Mouse (Mus musculus) CH12.LX (cell line): ENCODE results near the gene Pde6d. TPM values are rescaled to one million over a fixed set of nuclear protein-coding genes. Genes with fewer than 3 reads are reported as not detected.

Experiments used
- DNase-seq: peaks from one replicate; pipeline ENCODE4 v3.0.0-alpha.2; 2013; ENCODE audit errors: extremely low read depth
- H3K27ac ChIP-seq: 2 replicates; pipeline ENCODE4 v1.5.1; 2012; ENCODE audit warnings: low read depth, mild to moderate bottlenecking, control low read depth, moderate library complexity; ENCODE audit not compliant: insufficient read depth
- H3K27me3 ChIP-seq: replicated peaks from 2 replicates; pipeline ENCODE3; 2012; ENCODE audit warnings: inconsistent platforms
- H3K36me3 ChIP-seq, 2 experiments: replicated peaks in 1 of 2; 2 replicates each; pipeline versions ENCODE3 to v1.6.1; 2012; ENCODE audit warnings: inconsistent platforms in 1 of 2, low read length in 1 of 2, mild to moderate bottlenecking in 1 of 2, mixed read lengths in 1 of 2, moderate library complexity in 1 of 2; ENCODE audit not compliant: control insufficient read depth in 1 of 2, insufficient read depth in 1 of 2
- H3K4me1 ChIP-seq, 2 experiments: 2 replicates each; pipeline ENCODE4 v1.6.1; 2012; ENCODE audit warnings: inconsistent platforms in 1 of 2, moderate library complexity in 1 of 2; ENCODE audit not compliant: insufficient read depth in 2 of 2, control insufficient read depth in 1 of 2
- H3K4me2 ChIP-seq: 2 replicates; pipeline ENCODE4 v1.6.1; 2012; ENCODE audit warnings: low read depth, mild to moderate bottlenecking, control low read depth; ENCODE audit not compliant: poor library complexity, insufficient read depth, severe bottlenecking
- H3K4me3 ChIP-seq, 3 experiments: fragments of 150-350 bp in 1 of 3; sonication (generic) in 1 of 3; replicated peaks in 1 of 3; 2 replicates each; pipeline versions ENCODE3 to v1.5.1; 2011 to 2012; ENCODE audit warnings: low read depth in 2 of 3, low read length in 2 of 3, mild to moderate bottlenecking in 2 of 3, moderate library complexity in 2 of 3, control low read depth in 1 of 3, improper control_type of control experiment in 1 of 3, inconsistent platforms in 1 of 3, mixed read lengths in 1 of 3; ENCODE audit not compliant: poor library complexity in 1 of 3
- H3K79me2 ChIP-seq: replicated peaks from 2 replicates; pipeline ENCODE4 v1.6.1; 2012; ENCODE audit warnings: mild to moderate bottlenecking, moderate library complexity; ENCODE audit not compliant: control insufficient read depth, poor library complexity, insufficient read depth, severe bottlenecking; ENCODE audit errors: extremely low read depth
- H3K9ac ChIP-seq: 2 replicates; pipeline ENCODE4 v1.6.1; 2012; ENCODE audit warnings: low read depth, mild to moderate bottlenecking, control low read depth, moderate library complexity; ENCODE audit not compliant: insufficient read depth
- H3K9me3 ChIP-seq: replicated peaks from 2 replicates; pipeline ENCODE3; 2012; ENCODE audit warnings: low read length, inconsistent platforms, mixed read lengths
- BHLHE40 ChIP-seq: IDR thresholded peaks from 2 replicates; pipeline ENCODE4 v1.6.1; 2011; ENCODE audit warnings: mild to moderate bottlenecking, low read depth, low read length, improper control_type of control experiment
- CHD1 ChIP-seq: IDR thresholded peaks from 2 replicates; pipeline ENCODE4 v1.6.1; 2012; ENCODE audit warnings: low read depth, low read length, improper control_type of control experiment, inconsistent platforms
- CHD2 ChIP-seq: IDR thresholded peaks from 2 replicates; pipeline ENCODE4 v1.6.1; 2011; ENCODE audit warnings: low read length, improper control_type of control experiment
- CTCF ChIP-seq, 2 experiments: IDR thresholded peaks in 1 of 2; conservative IDR thresholded peaks in 1 of 2; 2 replicates each; pipeline ENCODE4 v1.5.1; 2011 to 2012; ENCODE audit warnings: low read depth in 2 of 2, low read length in 2 of 2, improper control_type of control experiment in 1 of 2, inconsistent platforms in 1 of 2, mild to moderate bottlenecking in 1 of 2, moderate library complexity in 1 of 2
- E2F4 ChIP-seq: IDR thresholded peaks from 2 replicates; pipeline ENCODE4 v1.6.1; 2011; ENCODE audit warnings: low read depth, low read length, improper control_type of control experiment; ENCODE audit not compliant: insufficient replicate concordance
- ELF1 ChIP-seq: IDR thresholded peaks from 2 replicates; pipeline ENCODE4 v1.6.1; 2014; ENCODE audit warnings: low read depth, mild to moderate bottlenecking, inconsistent platforms, low read length, improper control_type of control experiment
- EP300 ChIP-seq: IDR thresholded peaks from 2 replicates; pipeline ENCODE4 v1.6.1; 2011; ENCODE audit warnings: low read length, improper control_type of control experiment
- ETS1 ChIP-seq: conservative IDR thresholded peaks from 2 replicates; pipeline ENCODE4 v1.6.1; 2012; ENCODE audit warnings: low read depth, mild to moderate bottlenecking, inconsistent platforms, low read length, improper control_type of control experiment, moderate library complexity
- GABPA ChIP-seq: IDR thresholded peaks from 2 replicates; pipeline ENCODE4 v1.6.1; 2012; ENCODE audit warnings: low read depth, low read length, improper control_type of control experiment, inconsistent platforms; ENCODE audit not compliant: insufficient replicate concordance
- HCFC1 ChIP-seq: IDR thresholded peaks from 2 replicates; pipeline ENCODE4 v1.6.1; 2012; ENCODE audit warnings: low read depth, mild to moderate bottlenecking, inconsistent platforms, low read length, improper control_type of control experiment
- IRF4 ChIP-seq: IDR thresholded peaks from 2 replicates; pipeline ENCODE4 v1.6.1; 2014; ENCODE audit warnings: low read depth, mild to moderate bottlenecking, inconsistent platforms, low read length, improper control_type of control experiment
- JUN ChIP-seq: IDR thresholded peaks from 2 replicates; pipeline ENCODE4 v1.6.1; 2011; ENCODE audit warnings: low read depth, mild to moderate bottlenecking, low read length, improper control_type of control experiment, moderate library complexity; ENCODE audit not compliant: insufficient read depth
- JUND ChIP-seq: conservative IDR thresholded peaks from 2 replicates; pipeline ENCODE4 v1.6.1; 2011; ENCODE audit warnings: low read depth, low read length, improper control_type of control experiment
- KAT2A ChIP-seq: IDR thresholded peaks from 2 replicates; pipeline ENCODE4 v1.6.1; 2012; ENCODE audit warnings: low read length, improper control_type of control experiment, inconsistent platforms; ENCODE audit not compliant: insufficient replicate concordance
- MAFK ChIP-seq: IDR thresholded peaks from 2 replicates; pipeline ENCODE4 v1.6.1; 2011; ENCODE audit warnings: low read length, improper control_type of control experiment; ENCODE audit not compliant: insufficient replicate concordance
- MAX ChIP-seq: IDR thresholded peaks from 2 replicates; pipeline ENCODE4 v1.6.1; 2011; ENCODE audit warnings: low read length, improper control_type of control experiment
- MAZ ChIP-seq: IDR thresholded peaks from 2 replicates; pipeline ENCODE4 v1.6.1; 2012; ENCODE audit warnings: low read depth, mild to moderate bottlenecking, inconsistent platforms, low read length, improper control_type of control experiment, moderate library complexity
- MEF2A ChIP-seq: IDR thresholded peaks from 2 replicates; pipeline ENCODE4 v1.6.1; 2014; ENCODE audit warnings: low read depth, mild to moderate bottlenecking, inconsistent platforms, low read length, improper control_type of control experiment, borderline replicate concordance
- MXI1 ChIP-seq: IDR thresholded peaks from 2 replicates; pipeline ENCODE4 v1.6.1; 2011; ENCODE audit warnings: mild to moderate bottlenecking, low read depth, low read length, improper control_type of control experiment
- MYC ChIP-seq: IDR thresholded peaks from 2 replicates; pipeline ENCODE4 v1.6.1; 2011; ENCODE audit warnings: low read depth, mild to moderate bottlenecking, improper control_type of control experiment, low read length
- NELFE ChIP-seq: IDR thresholded peaks from 2 replicates; pipeline ENCODE4 v1.6.1; 2011; ENCODE audit warnings: low read depth, low read length, improper control_type of control experiment
- NRF1 ChIP-seq: IDR thresholded peaks from 2 replicates; pipeline ENCODE4 v1.6.1; 2014; ENCODE audit warnings: low read depth, mild to moderate bottlenecking, inconsistent platforms, low read length, improper control_type of control experiment, moderate library complexity
- PAX5 ChIP-seq: IDR thresholded peaks from 2 replicates; pipeline ENCODE4 v1.6.1; 2012; ENCODE audit warnings: low read length, inconsistent platforms, mixed read lengths
- POLR2A ChIP-seq: IDR thresholded peaks from 2 replicates; pipeline ENCODE4 v1.6.1; 2011; ENCODE audit warnings: low read depth, mild to moderate bottlenecking, improper control_type of control experiment, low read length
- POLR2AphosphoS2 ChIP-seq: IDR thresholded peaks from 2 replicates; pipeline ENCODE4 v1.6.1; 2011; ENCODE audit warnings: low read depth, low read length, improper control_type of control experiment
- RAD21 ChIP-seq: IDR thresholded peaks from 2 replicates; pipeline ENCODE4 v1.6.1; 2011; ENCODE audit warnings: low read depth, mild to moderate bottlenecking, low read length, improper control_type of control experiment, moderate library complexity
- RCOR1 ChIP-seq: conservative IDR thresholded peaks from 2 replicates; pipeline ENCODE4 v1.6.1; 2012; ENCODE audit warnings: low read depth, mild to moderate bottlenecking, inconsistent platforms, low read length, improper control_type of control experiment
- SIN3A ChIP-seq: IDR thresholded peaks from 2 replicates; pipeline ENCODE4 v1.6.1; 2012; ENCODE audit warnings: low read length, improper control_type of control experiment, inconsistent platforms
- SMC3 ChIP-seq: IDR thresholded peaks from 2 replicates; pipeline ENCODE4 v1.6.1; 2011; ENCODE audit warnings: low read depth, low read length, improper control_type of control experiment
- TBP ChIP-seq: conservative IDR thresholded peaks from 2 replicates; pipeline ENCODE4 v1.6.1; 2011; ENCODE audit warnings: low read depth, low read length, improper control_type of control experiment
- TCF12 ChIP-seq: IDR thresholded peaks from 2 replicates; pipeline ENCODE4 v1.6.1; 2014; ENCODE audit warnings: low read depth, mild to moderate bottlenecking, inconsistent platforms, low read length, improper control_type of control experiment
- UBTF ChIP-seq: IDR thresholded peaks from 2 replicates; pipeline ENCODE4 v1.6.1; 2012; ENCODE audit warnings: low read depth, mild to moderate bottlenecking, inconsistent platforms, low read length, improper control_type of control experiment, moderate library complexity
- USF1 ChIP-seq: IDR thresholded peaks from 2 replicates; pipeline ENCODE4 v1.6.1; 2014; ENCODE audit warnings: low read depth, mild to moderate bottlenecking, inconsistent platforms, low read length, improper control_type of control experiment
- USF2 ChIP-seq: conservative IDR thresholded peaks from 2 replicates; pipeline ENCODE4 v1.6.1; 2011; ENCODE audit warnings: low read depth, low read length, improper control_type of control experiment
- ZC3H11A ChIP-seq: IDR thresholded peaks from 2 replicates; pipeline ENCODE4 v1.6.1; 2012; ENCODE audit warnings: low read depth, mild to moderate bottlenecking, inconsistent platforms, low read length, improper control_type of control experiment
- ZKSCAN1 ChIP-seq: IDR thresholded peaks from 2 replicates; pipeline ENCODE4 v1.6.1; 2012; ENCODE audit warnings: low read depth, inconsistent platforms, low read length, improper control_type of control experiment, borderline replicate concordance
- ZMIZ1 ChIP-seq: IDR thresholded peaks from 2 replicates; pipeline ENCODE4 v1.6.1; 2012; ENCODE audit warnings: low read depth, mild to moderate bottlenecking, inconsistent platforms, low read length, improper control_type of control experiment
- ZNF384 ChIP-seq: IDR thresholded peaks from 2 replicates; pipeline ENCODE4 v1.6.1; 2012; ENCODE audit warnings: low read depth, low read length, improper control_type of control experiment, inconsistent platforms
- dilution Hi-C: fragments of 300-500 bp; cut with MboI; formaldehyde crosslinking; loops from 2 replicates; pipeline ENCODE4 v1.14.3; 2020; ENCODE audit warnings: low sequenced_read_pairs; ENCODE audit not compliant: extremely low pct_unique_long_range_greater_than_20kb, extremely low pct_ligation_motif_present
- in situ Hi-C: fragments of 300-500 bp; cut with MboI; formaldehyde crosslinking; loops from 3 replicates; pipeline ENCODE4 v1.14.3; 2019; ENCODE audit warnings: low sequenced_read_pairs, low pct_ligation_motif_present, low pct_unique_long_range_greater_than_20kb, mixed read lengths
- polyA plus RNA-seq: library from polyadenylated mRNA; unstranded; fragments of >175 nt; gene quantifications from 2 replicates; pipeline ENCODE4 v1.2.1, GENCODE M21; 2012; ENCODE audit warnings: low read depth; ENCODE audit not compliant: insufficient read length
- total RNA-seq, 2 experiments: library from RNA; depleted of rRNA; stranded (reverse); fragments of 300-350 nt in 1 of 2; fragments of >200 nt in 1 of 2; gene quantifications; 2 replicates each; pipeline ENCODE4 v1.2.3; 2012 to 2014

Gene Pde6d
- total and polyA plus RNA-seq, 3 experiments: 7.1 to 23.2 (median 20.8) TPM

GRCm38 (mm10) chr1:86526116-86526788 lies 56.2 kb downstream of the Pde6d start, which contains the start of gene Ptma:
Gene Ptma (plus strand): TSS chr1:86526726.
- DNase-seq: peak; percentile 98
- TF ChIP-seq CHD1: no peak
- TF ChIP-seq ZKSCAN1: no peak
- peak; percentile 97 for TF ChIP-seq TBP
- peak; percentile 66 for TF ChIP-seq SIN3A
- TF ChIP-seq MAZ: peak; percentile 98
- no peak for TF ChIP-seq GABPA
- TF ChIP-seq JUN: no peak
- no peak for TF ChIP-seq ZC3H11A
- TF ChIP-seq MEF2A: peak; percentile 32; the same call in 1 of the 2 replicates
- peak; percentile 94 for TF ChIP-seq ZMIZ1
- TF ChIP-seq RAD21: no peak
- TF ChIP-seq UBTF: no peak
- TF ChIP-seq ELF1: peak; percentile 65; the same call in 1 of the 2 replicates
- TF ChIP-seq IRF4: peak; percentile 30; the same call in 1 of the 2 replicates
- TF ChIP-seq NRF1: peak; percentile 81
- 0 out of 2 replicates have a peak, but pooled peaks have one; percentile 33 for TF ChIP-seq RCOR1
- no peak for TF ChIP-seq NELFE
- peak; percentile 97 for TF ChIP-seq POLR2AphosphoS2
- peak; percentile 75 for TF ChIP-seq CHD2
- peak; percentile 51 for TF ChIP-seq HCFC1
- peak; percentile 73 for TF ChIP-seq MYC
- no peak for TF ChIP-seq KAT2A
- TF ChIP-seq BHLHE40: peak; percentile 0; the same call in 1 of the 2 replicates
- peak; percentile 60 for TF ChIP-seq TCF12
- no peak; the same call in 1 of the 2 replicates for TF ChIP-seq ETS1
- TF ChIP-seq MAX: peak; percentile 86
- peak; percentile 96 for TF ChIP-seq POLR2A
- TF ChIP-seq PAX5: no peak
- peak; percentile 51; the same call in 1 of the 2 replicates for TF ChIP-seq MXI1
- no peak for TF ChIP-seq USF2
- no peak for TF ChIP-seq JUND
- no peak for TF ChIP-seq ZNF384
- no peak for TF ChIP-seq EP300
- no peak for TF ChIP-seq MAFK
- TF ChIP-seq E2F4: peak; percentile 71; the same call in 1 of the 2 replicates
- no peak for TF ChIP-seq CTCF (conservative IDR thresholded peaks at IDR 0.05 in 1 of 2, IDR thresholded peaks at IDR 0.05 in 1 of 2; ENCODE audit: low read depth in 2 of 2, low read length in 2 of 2)
- TF ChIP-seq USF1: no peak
- no peak; the same call in 1 of the 2 replicates for TF ChIP-seq SMC3
- H3K27me3 ChIP-seq: no peaks in the 10 kb centered on the region
- no peak within 1 kb of the TSS; the same call in 1 of the 2 replicates for H3K4me2 ChIP-seq
- peak within 1 kb of the TSS; percentile 79 for H3K27ac ChIP-seq
- no peaks in the 10 kb centered on the region for H3K9me3 ChIP-seq
- peaks cover 19 to 33% of the 10 kb centered on the region in 2 experiments for H3K36me3 ChIP-seq
- peaks cover 18 to 58% of the 10 kb centered on the region in 2 experiments for H3K4me1 ChIP-seq
- in situ Hi-C loops (no loop called here), dilution Hi-C loops (no loop called here)
- peak within 1 kb of the TSS; percentile 98 for H3K9ac ChIP-seq
- H3K79me2 ChIP-seq: peaks cover 40% of the 10 kb centered on the region
- peak within 1 kb of the TSS; percentile 59 to 95 (median 91) for H3K4me3 ChIP-seq
